Mouse (Mus musculus) neural tube, embryonic 12.5 days (tissue): ENCODE measurements around the gene Phf5a. TPM values are rescaled to one million over a fixed set of nuclear protein-coding genes. Genes with fewer than 3 reads are reported as not detected.

Source experiments
- ATAC-seq: fragments of 200-750 bp; cut with Nextera tagmentation; 2 replicates; pipeline ENCODE4 v1.8.0; 2017; ENCODE audit warnings: low read depth, mild to moderate bottlenecking, moderate TSS enrichment, moderate library complexity; ENCODE audit not compliant: low FRiP score
- H3K27ac ChIP-seq: fragments of 300-500 bp; sonication (generic); 2 replicates; pipeline ENCODE4 v1.5.1; 2016
- H3K27me3 ChIP-seq: fragments of 300-500 bp; sonication (generic); replicated peaks from 2 replicates; pipeline ENCODE4 v1.6.1; 2016; ENCODE audit warnings: mild to moderate bottlenecking
- H3K36me3 ChIP-seq: fragments of 300-500 bp; sonication (generic); 2 replicates; pipeline ENCODE4 v1.6.1; 2016; ENCODE audit warnings: mild to moderate bottlenecking
- H3K4me1 ChIP-seq: fragments of 300-500 bp; sonication (generic); 2 replicates; pipeline ENCODE4 v1.6.1; 2016
- H3K4me2 ChIP-seq: fragments of 300-500 bp; sonication (generic); replicated peaks from 2 replicates; pipeline ENCODE4 v1.6.1; 2016; ENCODE audit warnings: mild to moderate bottlenecking
- H3K4me3 ChIP-seq: fragments of 300-500 bp; sonication (generic); 2 replicates; pipeline ENCODE4 v1.5.1; 2016
- H3K9ac ChIP-seq: fragments of 300-500 bp; sonication (generic); 2 replicates; pipeline ENCODE4 v1.6.1; 2016; ENCODE audit warnings: mild to moderate bottlenecking
- H3K9me3 ChIP-seq: fragments of 300-500 bp; sonication (generic); 2 replicates; pipeline ENCODE4 v1.6.1; 2016; ENCODE audit warnings: mild to moderate bottlenecking
- WGBS: fragments of 180-500 bp; shearing (Covaris S2); methylation state at CpG from one replicate; pipeline ENCODE4 v1.1.7; 2016; 5-methylcytosine and 5-hydroxymethylcytosine counted together
- polyA plus RNA-seq: library from polyadenylated mRNA; unstranded; fragments of >200 nt; fragmentation: Nextera tagmentation; extraction: Ambion mirVana; gene quantifications from 2 replicates; pipeline ENCODE4 v1.2.1, GENCODE M21; 2016

The Phf5a gene
- polyA plus RNA-seq, 1 experiment from 2014 or later = 126 TPM

GRCm38 (mm10) chr15:81839634-81840033 is 32.1 kb downstream of the Phf5a start:
- Histone ChIP-seq H3K9me3 (no peaks in the 10 kb centered on the region), H3K4me1 (peaks cover 8% of the 10 kb centered on the region; the same call in 1 of the 2 replicates), H3K4me2 (no peak overlapping the region), H3K27ac (no peak overlapping the region), H3K27me3 (peaks cover 8% of the 10 kb centered on the region; the same call in 1 of the 2 replicates), H3K4me3 (no peak overlapping the region), H3K36me3 (no peaks in the 10 kb centered on the region), H3K9ac (no peak overlapping the region)
- WGBS = 73% methylated on average over 5 of the region's 5 CpGs
- ATAC-seq = no peak

GRCm38 (mm10) chr15:81838554-81839235 is 33.0 kb downstream of the Phf5a start:
- H3K4me2 ChIP-seq = no peak overlapping the region
- H3K4me1 ChIP-seq = peaks cover 8% of the 10 kb centered on the region; the same call in 1 of the 2 replicates
- H3K9me3 ChIP-seq = no peaks in the 10 kb centered on the region
- ATAC-seq = no peak
- no peak overlapping the region for H3K4me3 ChIP-seq
- no peak overlapping the region for H3K27ac ChIP-seq
- H3K9ac ChIP-seq = no peak overlapping the region
- peaks cover 8% of the 10 kb centered on the region; the same call in 1 of the 2 replicates for H3K27me3 ChIP-seq
- 74% methylated on average over 14 of the region's 14 CpGs for WGBS
- no peaks in the 10 kb centered on the region for H3K36me3 ChIP-seq

- Histone ChIP-seq H3K9ac (no peak overlapping the region), H3K27me3 (peaks cover 8% of the 10 kb centered on the region; the same call in 1 of the 2 replicates), H3K9me3 (no peaks in the 10 kb centered on the region), H3K4me3 (no peak overlapping the region), H3K36me3 (no peaks in the 10 kb centered on the region), H3K27ac (no peak overlapping the region), H3K4me2 (peak overlapping the region; percentile 56; the same call in 1 of the 2 replicates), H3K4me1 (peaks cover 8% of the 10 kb centered on the region; the same call in 1 of the 2 replicates)
- WGBS = 61% methylated on average over 7 of the region's 7 CpGs
- ATAC-seq = no peak
Observed at GRCm38 (mm10) chr15:81836966-81837920, 34.5 kb downstream of the Phf5a start.

- Histone ChIP-seq H3K36me3 (no peaks in the 10 kb centered on the region), H3K4me1 (peaks cover 8% of the 10 kb centered on the region; the same call in 1 of the 2 replicates), H3K9ac (peak overlapping the region; percentile 43), H3K9me3 (no peaks in the 10 kb centered on the region), H3K4me3 (peak overlapping the region; percentile 22; the same call in 1 of the 2 replicates), H3K27me3 (peaks cover 8% of the 10 kb centered on the region; the same call in 1 of the 2 replicates), H3K27ac (peak overlapping the region; percentile 21; the same call in 1 of the 2 replicates), H3K4me2 (peak overlapping the region; percentile 56)
- WGBS = 3% methylated on average over 33 of the region's 33 CpGs
- peak; percentile 62 for ATAC-seq
Observed at GRCm38 (mm10) chr15:81836124-81836821, 35.4 kb downstream of the Phf5a start.

- Histone ChIP-seq H3K9me3 (no peaks in the 10 kb centered on the region), H3K27ac (no peak overlapping the region), H3K4me3 (no peak overlapping the region), H3K4me2 (no peak overlapping the region), H3K27me3 (peaks cover 8% of the 10 kb centered on the region; the same call in 1 of the 2 replicates), H3K9ac (peak overlapping the region; percentile 43; the same call in 1 of the 2 replicates), H3K36me3 (no peaks in the 10 kb centered on the region), H3K4me1 (peaks cover 8% of the 10 kb centered on the region; the same call in 1 of the 2 replicates)
- ATAC-seq = no peak
- WGBS = 61% methylated on average over 10 of the region's 10 CpGs
Observed at GRCm38 (mm10) chr15:81835007-81835880, 36.5 kb downstream of the Phf5a start.

GRCm38 (mm10) chr15:81834171-81834841 is 37.4 kb downstream of the Phf5a start:
- Histone ChIP-seq H3K9me3 (no peaks in the 10 kb centered on the region), H3K4me1 (peaks cover 8% of the 10 kb centered on the region; the same call in 1 of the 2 replicates), H3K9ac (no peak overlapping the region), H3K4me3 (no peak overlapping the region), H3K4me2 (no peak overlapping the region), H3K27me3 (peaks cover 8% of the 10 kb centered on the region; the same call in 1 of the 2 replicates), H3K36me3 (no peaks in the 10 kb centered on the region), H3K27ac (no peak overlapping the region)
- 57% methylated on average over 3 of the region's 3 CpGs for WGBS
- ATAC-seq = no peak

GRCm38 (mm10) chr15:81833481-81833880 is 38.2 kb downstream of the Phf5a start:
- H3K4me2 ChIP-seq = no peak overlapping the region

GRCm38 (mm10) chr15:81832219-81832618 is 39.5 kb downstream of the Phf5a start:
- H3K36me3 ChIP-seq = peaks cover 5% of the 10 kb centered on the region; the same call in 1 of the 2 replicates
- no peaks in the 10 kb centered on the region for H3K9me3 ChIP-seq
- H3K4me1 ChIP-seq = peaks cover 8% of the 10 kb centered on the region; the same call in 1 of the 2 replicates
- H3K27me3 ChIP-seq = peaks cover 8% of the 10 kb centered on the region; the same call in 1 of the 2 replicates
- H3K4me2 ChIP-seq = no peak overlapping the region
- no peak overlapping the region for H3K4me3 ChIP-seq
- H3K27ac ChIP-seq = no peak overlapping the region
- H3K9ac ChIP-seq = no peak overlapping the region
- no peak for ATAC-seq
- WGBS = 93% methylated on average over 3 of the region's 3 CpGs

More at GRCm38 (mm10) chr15:81833481-81833880, 38.2 kb downstream of the Phf5a start:
- Histone ChIP-seq H3K9ac (no peak overlapping the region), H3K4me3 (no peak overlapping the region), H3K4me1 (peaks cover 8% of the 10 kb centered on the region; the same call in 1 of the 2 replicates), H3K27me3 (peaks cover 8% of the 10 kb centered on the region; the same call in 1 of the 2 replicates), H3K36me3 (peaks cover 3% of the 10 kb centered on the region; the same call in 1 of the 2 replicates), H3K27ac (no peak overlapping the region), H3K9me3 (no peaks in the 10 kb centered on the region)
- 76% methylated on average over 4 of the region's 4 CpGs for WGBS
- ATAC-seq = no peak

- 15% methylated on average over 24 of the region's 24 CpGs for whole genome bisulfite sequencing
Observed at GRCm38 (mm10) chr15:81831136-81831825, 40.4 kb downstream of the Phf5a start.

GRCm38 (mm10) chr15:81830530-81830929 is 41.2 kb downstream of the Phf5a start:
- Histone ChIP-seq H3K4me2 (no peak overlapping the region), H3K27me3 (peaks cover 1% of the 10 kb centered on the region; the same call in 1 of the 2 replicates), H3K4me1 (no peaks in the 10 kb centered on the region), H3K9me3 (no peaks in the 10 kb centered on the region), H3K36me3 (peaks cover 18% of the 10 kb centered on the region), H3K4me3 (no peak overlapping the region), H3K9ac (no peak overlapping the region), H3K27ac (no peak overlapping the region)
- WGBS = 86% methylated on average over 4 of the region's 4 CpGs
- no peak for ATAC-seq

More at GRCm38 (mm10) chr15:81831136-81831825, 40.4 kb downstream of the Phf5a start:
- H3K27ac ChIP-seq = no peak overlapping the region
- H3K27me3 ChIP-seq = peaks cover 6% of the 10 kb centered on the region; the same call in 1 of the 2 replicates
- H3K9me3 ChIP-seq = no peaks in the 10 kb centered on the region
- peaks cover 5% of the 10 kb centered on the region; the same call in 1 of the 2 replicates for H3K4me1 ChIP-seq
- no peak overlapping the region for H3K9ac ChIP-seq
- ATAC-seq = peak; percentile 79
- H3K36me3 ChIP-seq = peaks cover 11% of the 10 kb centered on the region; the same call in 1 of the 2 replicates
- H3K4me3 ChIP-seq = no peak overlapping the region
- peak overlapping the region; percentile 38 for H3K4me2 ChIP-seq
